Mouse (Mus musculus): ENCODE data around the gene Gdnf. TPM values are rescaled to one million over a fixed set of nuclear protein-coding genes. Genes with fewer than 3 reads are reported as not detected.

Gdnf gene
- polyA plus RNA-seq, 1 experiment = not detected

DNA sequence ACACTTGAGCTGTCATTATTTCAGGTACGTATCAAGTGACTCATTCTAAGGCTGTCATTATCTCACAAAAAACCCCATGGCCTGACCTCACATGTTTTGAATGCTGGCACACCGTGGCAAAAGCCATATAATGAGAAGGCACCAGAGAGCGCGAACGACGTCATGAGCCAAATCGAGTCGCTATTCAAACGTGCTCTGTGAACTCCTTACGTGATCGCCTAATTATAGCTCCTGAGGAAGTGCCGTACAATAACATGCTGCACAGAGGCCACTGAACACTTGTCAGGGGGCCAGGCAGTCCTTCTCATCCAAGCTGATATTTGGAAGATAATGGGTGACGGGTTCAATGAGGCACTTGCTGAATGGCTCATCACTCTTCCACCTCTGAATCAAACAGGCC lies 46.8 kb downstream of the Gdnf start:
- no peaks in the 10 kb centered on the region for H3K4me1 ChIP-seq
- TF ChIP-seq GATA1 (IDR thresholded peaks at IDR 0.05; ENCODE audit: borderline replicate concordance, low read length) = no peak
- TF ChIP-seq FLI1 (IDR thresholded peaks at IDR 0.05; ENCODE audit: low read length) = no peak
- H3K36me3 ChIP-seq (replicated peaks; ENCODE audit: low read length) = no peaks in the 10 kb centered on the region
- H3K9me3 ChIP-seq = no peaks in the 10 kb centered on the region
- H3K27me3 ChIP-seq (replicated peaks) = no peaks in the 10 kb centered on the region
- H3K4me3 ChIP-seq (replicated peaks) = no peak overlapping the region

DNA sequence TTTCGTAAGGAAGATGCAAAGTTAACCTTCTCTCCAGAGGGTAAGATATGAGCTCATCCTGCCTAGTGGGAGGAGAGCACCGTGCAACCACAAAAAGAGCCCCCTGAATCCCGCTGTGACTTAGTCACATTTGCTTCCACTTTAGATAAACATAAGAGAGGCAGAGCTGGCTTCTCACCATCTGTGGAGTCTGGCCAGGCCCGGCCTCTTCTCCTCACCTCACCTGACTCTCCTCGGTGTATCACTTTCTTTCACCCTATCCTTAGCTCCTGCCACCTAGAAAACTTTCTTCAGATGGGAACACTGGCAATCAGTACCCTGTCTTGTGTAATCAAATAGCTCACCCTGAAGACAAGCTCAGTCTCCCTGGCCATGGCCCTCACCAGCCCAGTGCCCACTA lies 48.2 kb downstream of the Gdnf start:
- Histone ChIP-seq H3K9me3 (0 out of 2 replicates have a peak, but pooled peaks cover 6% of the 10 kb centered on the region), H3K4me1 (no peaks in the 10 kb centered on the region)
- TF ChIP-seq GATA1 (IDR thresholded peaks at IDR 0.05; ENCODE audit: borderline replicate concordance, low read length) (no peak), FLI1 (IDR thresholded peaks at IDR 0.05; ENCODE audit: low read length) (no peak)

DNA sequence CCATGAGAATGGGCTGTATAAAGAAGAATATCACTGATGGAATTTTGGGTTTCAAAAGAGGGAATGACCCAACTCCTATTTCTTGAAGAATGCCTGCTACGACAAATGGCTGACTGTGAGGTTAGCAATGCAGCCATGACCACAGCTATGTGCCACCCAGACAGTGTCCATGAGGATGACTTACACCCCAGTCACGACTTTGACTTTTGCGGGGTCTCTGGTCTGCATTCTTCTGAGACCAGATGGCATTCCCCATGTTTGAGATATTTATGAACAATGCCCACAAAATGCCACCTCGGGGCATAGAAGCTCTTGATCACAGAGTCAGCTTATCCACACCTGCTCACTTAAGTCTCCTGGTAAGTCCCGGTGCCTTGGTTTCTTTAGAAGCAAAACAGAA lies 52.2 kb downstream of the Gdnf start:
- no peak for TF ChIP-seq FLI1 (IDR thresholded peaks at IDR 0.05; ENCODE audit: low read length)
- no peak for TF ChIP-seq GATA1 (IDR thresholded peaks at IDR 0.05; ENCODE audit: borderline replicate concordance, low read length)
- H3K4me1 ChIP-seq = no peaks in the 10 kb centered on the region

More for the DNA sequence above, 48.2 kb downstream of the Gdnf start:
- H3K27me3 ChIP-seq (replicated peaks) = no peaks in the 10 kb centered on the region
- H3K4me3 ChIP-seq (replicated peaks) = no peak overlapping the region
- H3K36me3 ChIP-seq (replicated peaks; ENCODE audit: low read length) = no peaks in the 10 kb centered on the region

DNA sequence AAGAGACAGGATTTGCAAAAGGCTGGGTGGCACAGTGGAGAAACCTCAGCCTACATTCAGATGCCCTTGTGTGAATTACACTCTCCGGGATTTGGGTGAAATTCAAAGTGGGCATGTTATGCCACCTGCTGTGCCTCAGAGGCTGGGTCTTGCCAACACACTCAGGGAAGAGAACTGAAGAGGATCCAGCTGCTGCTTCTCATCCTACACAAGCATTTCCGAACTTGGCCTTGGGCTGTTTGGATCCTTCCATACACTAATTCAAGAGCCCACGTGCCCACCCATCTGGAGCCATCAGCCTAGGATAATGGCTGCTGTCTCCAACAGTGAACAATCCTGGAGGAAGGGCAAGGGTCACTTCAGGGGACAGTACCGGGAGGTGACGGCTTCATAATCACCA lies 52.7 kb downstream of the Gdnf start:
- H3K4me1 ChIP-seq = no peaks in the 10 kb centered on the region
- no peak overlapping the region for H3K4me3 ChIP-seq (replicated peaks)
- H3K36me3 ChIP-seq (replicated peaks; ENCODE audit: low read length) = no peaks in the 10 kb centered on the region
- 0 out of 2 replicates have a peak, but pooled peaks cover 6% of the 10 kb centered on the region for H3K9me3 ChIP-seq
- no peaks in the 10 kb centered on the region for H3K27me3 ChIP-seq (replicated peaks)
- TF ChIP-seq GATA1 (IDR thresholded peaks at IDR 0.05; ENCODE audit: borderline replicate concordance, low read length) = no peak
- TF ChIP-seq FLI1 (IDR thresholded peaks at IDR 0.05; ENCODE audit: low read length) = no peak

More for the DNA sequence above, 52.2 kb downstream of the Gdnf start:
- no peaks in the 10 kb centered on the region for H3K36me3 ChIP-seq (replicated peaks; ENCODE audit: low read length)
- H3K9me3 ChIP-seq = 0 out of 2 replicates have a peak, but pooled peaks cover 6% of the 10 kb centered on the region
- no peaks in the 10 kb centered on the region for H3K27me3 ChIP-seq (replicated peaks)
- no peak overlapping the region for H3K4me3 ChIP-seq (replicated peaks)

DNA sequence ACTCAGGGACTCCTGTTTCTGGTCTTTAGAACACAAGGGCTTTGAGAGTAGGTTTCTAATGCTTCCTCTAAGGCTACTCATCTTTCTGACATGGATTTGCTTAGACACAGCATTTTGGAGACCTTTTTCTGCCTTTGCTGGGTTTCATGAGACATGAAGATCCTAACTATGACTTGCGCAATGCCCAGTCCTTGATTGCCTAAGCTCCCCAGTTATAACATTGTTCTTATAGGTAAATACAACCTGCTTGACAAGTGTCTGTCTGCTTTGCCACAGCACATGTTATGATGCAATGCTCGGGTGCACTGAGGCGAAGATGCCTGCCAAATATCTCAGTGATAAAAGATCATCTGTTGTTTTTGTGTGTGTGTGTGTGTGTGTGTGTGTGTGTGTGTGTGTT lies 54.7 kb downstream of the Gdnf start:
- TF ChIP-seq FLI1 (IDR thresholded peaks at IDR 0.05; ENCODE audit: low read length) (no peak), GATA1 (IDR thresholded peaks at IDR 0.05; ENCODE audit: borderline replicate concordance, low read length) (no peak)
- no peaks in the 10 kb centered on the region for H3K36me3 ChIP-seq (replicated peaks; ENCODE audit: low read length)
- H3K4me1 ChIP-seq = no peaks in the 10 kb centered on the region
- H3K4me3 ChIP-seq (replicated peaks) = no peak overlapping the region
- 0 out of 2 replicates have a peak, but pooled peaks cover 6% of the 10 kb centered on the region for H3K9me3 ChIP-seq
- no peaks in the 10 kb centered on the region for H3K27me3 ChIP-seq (replicated peaks)

DNA sequence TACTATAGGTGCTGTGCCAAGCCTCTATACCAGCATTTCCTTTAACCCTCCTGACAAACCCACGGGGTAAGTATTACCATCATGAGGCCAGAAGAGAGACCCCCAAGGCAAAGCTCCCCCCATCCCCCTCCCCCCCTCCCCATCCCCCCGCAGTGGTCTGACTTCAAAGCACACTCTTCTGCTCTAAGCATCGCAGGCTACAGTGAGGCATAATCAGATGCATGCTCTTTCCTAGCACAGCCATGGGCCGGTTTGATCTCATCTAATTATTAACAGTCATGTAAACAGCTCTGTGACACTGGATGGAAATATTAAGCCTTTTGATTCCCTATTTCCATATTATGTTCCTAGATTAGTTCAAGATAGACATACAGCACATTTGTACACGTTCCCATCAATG lies 61.8 kb downstream of the Gdnf start:
- TF ChIP-seq GATA1 (IDR thresholded peaks at IDR 0.05; ENCODE audit: borderline replicate concordance, low read length) (no peak), FLI1 (IDR thresholded peaks at IDR 0.05; ENCODE audit: low read length) (no peak)
- Histone ChIP-seq H3K4me1 (no peaks in the 10 kb centered on the region), H3K4me3 (replicated peaks) (no peak overlapping the region), H3K27me3 (replicated peaks) (no peaks in the 10 kb centered on the region), H3K9me3 (no peaks in the 10 kb centered on the region), H3K36me3 (replicated peaks; ENCODE audit: low read length) (no peaks in the 10 kb centered on the region)

DNA sequence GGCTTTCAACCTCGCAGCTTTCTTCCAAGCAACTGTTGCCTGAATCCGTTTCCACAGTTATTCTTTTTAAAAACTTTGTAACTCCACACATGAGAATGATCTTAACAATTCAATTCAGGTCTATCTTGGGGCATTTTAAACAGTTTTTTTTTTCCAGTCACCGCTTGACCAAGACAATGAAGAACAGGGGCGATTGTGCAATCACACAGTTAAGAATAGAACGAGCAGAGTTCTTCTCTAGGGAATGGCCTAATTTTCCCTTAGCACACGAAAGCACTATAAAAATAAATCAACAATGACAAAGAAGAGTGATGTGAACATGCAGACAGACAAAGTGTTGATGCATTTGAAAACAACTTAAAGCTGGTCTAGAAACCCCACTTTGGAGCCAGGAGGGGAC lies 65.2 kb downstream of the Gdnf start:
- Histone ChIP-seq H3K4me3 (replicated peaks) (no peak overlapping the region), H3K36me3 (replicated peaks; ENCODE audit: low read length) (peaks cover 18% of the 10 kb centered on the region), H3K27me3 (replicated peaks) (no peaks in the 10 kb centered on the region), H3K4me1 (no peaks in the 10 kb centered on the region), H3K9me3 (no peaks in the 10 kb centered on the region)
- TF ChIP-seq FLI1 (IDR thresholded peaks at IDR 0.05; ENCODE audit: low read length) (no peak), GATA1 (IDR thresholded peaks at IDR 0.05; ENCODE audit: borderline replicate concordance, low read length) (no peak)

DNA sequence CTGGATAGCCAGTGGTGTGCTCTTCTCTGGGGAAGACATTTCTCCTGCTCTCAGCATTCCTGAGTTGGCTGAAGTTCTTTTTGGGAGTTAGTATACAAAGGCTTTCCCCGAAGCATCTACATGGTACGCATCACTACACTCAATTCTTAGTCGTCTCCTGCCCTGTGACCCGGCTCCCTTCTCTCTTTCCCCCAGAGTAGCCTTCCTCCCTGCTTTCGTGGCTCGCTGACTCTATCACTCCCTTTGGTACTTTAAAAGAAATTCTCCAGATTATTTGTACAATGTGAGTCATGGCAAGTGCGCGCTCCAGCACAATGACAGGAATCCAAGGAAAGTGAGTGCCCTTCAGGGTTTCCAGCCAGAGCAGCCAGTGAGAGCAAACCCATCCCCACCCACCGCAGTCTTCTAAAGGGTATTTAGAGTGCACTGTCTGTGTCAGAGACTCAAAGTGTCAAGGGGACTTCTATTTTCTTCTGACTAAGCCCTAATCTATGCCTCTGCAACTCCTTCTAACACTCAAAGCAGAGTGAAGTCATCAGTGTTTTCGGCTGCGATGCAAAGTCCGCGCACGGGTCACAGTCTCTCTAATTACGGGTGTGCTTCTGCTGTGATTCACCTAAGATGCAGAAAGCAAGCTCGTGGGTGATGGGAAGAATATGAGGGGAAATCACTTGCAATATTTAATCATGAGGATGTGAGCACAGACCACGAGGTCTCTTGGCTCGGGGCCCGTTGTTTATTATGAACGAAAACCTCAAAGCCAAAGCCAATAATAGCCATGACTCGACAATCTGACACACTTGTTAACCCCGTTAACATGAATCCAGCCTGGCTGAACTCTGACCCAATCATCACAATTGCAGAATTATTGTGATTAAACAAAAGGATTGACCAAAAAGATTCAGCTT lies 67.2 kb downstream of the Gdnf start:
- Histone ChIP-seq H3K27me3 (replicated peaks) (no peaks in the 10 kb centered on the region), H3K36me3 (replicated peaks; ENCODE audit: low read length) (peaks cover 30% of the 10 kb centered on the region), H3K4me1 (no peaks in the 10 kb centered on the region), H3K9me3 (no peaks in the 10 kb centered on the region), H3K4me3 (replicated peaks) (no peak overlapping the region)
- TF ChIP-seq GATA1 (IDR thresholded peaks at IDR 0.05; ENCODE audit: borderline replicate concordance, low read length) (no peak), FLI1 (IDR thresholded peaks at IDR 0.05; ENCODE audit: low read length) (no peak)

DNA sequence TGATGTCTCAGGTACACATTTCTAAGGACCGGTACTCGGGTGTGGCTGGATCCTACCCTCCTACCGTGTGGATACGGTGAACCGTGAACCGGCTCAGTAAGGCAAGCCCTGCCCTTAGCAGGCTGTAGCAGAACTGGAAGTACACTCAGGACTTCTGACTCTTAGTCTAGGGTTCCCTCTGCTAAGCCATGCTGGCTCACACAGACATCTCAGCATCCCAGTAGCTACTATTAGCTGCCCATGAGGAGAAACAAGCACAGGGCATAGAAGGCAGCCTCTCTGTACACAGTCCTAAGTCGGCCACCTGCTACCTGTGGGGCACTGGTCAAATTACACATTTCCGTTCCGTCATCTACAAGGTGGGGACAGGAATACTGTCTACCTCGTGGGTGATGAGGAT lies 68.2 kb downstream of the Gdnf start:
- Histone ChIP-seq H3K4me1 (no peaks in the 10 kb centered on the region), H3K4me3 (replicated peaks) (no peak overlapping the region), H3K27me3 (replicated peaks) (no peaks in the 10 kb centered on the region), H3K9me3 (no peaks in the 10 kb centered on the region), H3K36me3 (replicated peaks; ENCODE audit: low read length) (peaks cover 40% of the 10 kb centered on the region)
- TF ChIP-seq GATA1 (IDR thresholded peaks at IDR 0.05; ENCODE audit: borderline replicate concordance, low read length) = no peak
- TF ChIP-seq FLI1 (IDR thresholded peaks at IDR 0.05; ENCODE audit: low read length) = no peak

DNA sequence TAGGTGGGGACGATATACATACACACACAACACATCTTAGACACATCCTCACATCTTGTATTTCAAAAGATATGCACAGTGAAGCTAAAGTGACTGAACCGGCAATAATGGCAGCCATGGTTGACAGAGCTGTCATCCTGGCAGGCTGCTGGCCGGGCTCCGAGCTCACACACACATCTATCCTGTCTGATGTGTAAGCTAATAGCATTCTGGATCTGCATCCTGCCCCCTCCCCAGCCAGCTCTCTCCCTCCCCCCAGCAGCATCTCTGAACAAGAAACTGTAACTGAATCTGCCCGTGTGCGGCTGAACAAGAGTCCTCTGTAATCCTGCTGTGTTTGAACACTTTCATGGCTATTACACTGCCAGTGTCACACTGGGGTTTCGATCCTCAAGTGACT lies 69.3 kb downstream of the Gdnf start:
- no peaks in the 10 kb centered on the region for H3K9me3 ChIP-seq
- H3K4me1 ChIP-seq = no peaks in the 10 kb centered on the region
- peaks cover 47% of the 10 kb centered on the region for H3K36me3 ChIP-seq (replicated peaks; ENCODE audit: low read length)
- TF ChIP-seq GATA1 (IDR thresholded peaks at IDR 0.05; ENCODE audit: borderline replicate concordance, low read length) (no peak), FLI1 (IDR thresholded peaks at IDR 0.05; ENCODE audit: low read length) (no peak)
- H3K27me3 ChIP-seq (replicated peaks) = no peaks in the 10 kb centered on the region
- no peak overlapping the region for H3K4me3 ChIP-seq (replicated peaks)

Measured in megakaryocyte, embryonic 14.5 days (primary cell).